Mouse (Mus musculus) c-Kit-positive CD71-positive TER-119-negative erythroid progenitor cells, embryonic 14.5 days (primary cell): Measurements from ENCODE around the gene Plxna2.

Experiments used
- DNase-seq: peaks from one replicate; pipeline ENCODE4 v3.0.0-alpha.2; 2013; ENCODE audit warnings: low read depth

The Plxna2 gene

GRCm38 (mm10) chr1:194617918-194618317, at the start of gene Plxna2:
TSS of gene Plxna2 (plus strand) at chr1:194618218.
- no peak for DNase-seq

GRCm38 (mm10) chr1:194573870-194574269, 44.1 kb upstream of the Plxna2 start:
- no peak for DNase-seq

- DNase-seq, result no peak
These were observed 39.7 kb upstream of the Plxna2 start for GRCm38 (mm10) chr1:194578270-194578669.

GRCm38 (mm10) chr1:194580539-194580938, 37.5 kb upstream of the Plxna2 start:
- no peak for DNase-seq

- no peak for DNase-seq
These were observed 31.3 kb upstream of the Plxna2 start for GRCm38 (mm10) chr1:194586670-194587069.

GRCm38 (mm10) chr1:194587532-194587931, 30.5 kb upstream of the Plxna2 start:
- DNase-seq, result no peak

GRCm38 (mm10) chr1:194587956-194588668, 29.9 kb upstream of the Plxna2 start:
- DNase-seq, result no peak

GRCm38 (mm10) chr1:194588711-194589451, 29.1 kb upstream of the Plxna2 start:
- no peak for DNase-seq

GRCm38 (mm10) chr1:194593155-194593554, 24.9 kb upstream of the Plxna2 start:
- DNase-seq, result no peak

GRCm38 (mm10) chr1:194607406-194608261, 10.4 kb upstream of the Plxna2 start:
- DNase-seq, result no peak

GRCm38 (mm10) chr1:194610516-194610915, 7.5 kb upstream of the Plxna2 start:
- DNase-seq, result no peak

- no peak for DNase-seq
These were observed 5.4 kb upstream of the Plxna2 start for GRCm38 (mm10) chr1:194612628-194613027.

- no peak for DNase-seq
These were observed 4.7 kb upstream of the Plxna2 start for GRCm38 (mm10) chr1:194613271-194613834.

- no peak for DNase-seq
These were observed 3.8 kb upstream of the Plxna2 start for GRCm38 (mm10) chr1:194613923-194614830.

GRCm38 (mm10) chr1:194616136-194616535, 1.9 kb upstream of the Plxna2 start:
- DNase-seq, result no peak

- DNase-seq, result peak; percentile 88
These were observed 858 bp downstream of the Plxna2 start for GRCm38 (mm10) chr1:194618841-194619311.

GRCm38 (mm10) chr1:194619353-194620244, 1.6 kb downstream of the Plxna2 start:
- DNase-seq, result peak; percentile 67

GRCm38 (mm10) chr1:194620245-194620991, 2.4 kb downstream of the Plxna2 start:
- DNase-seq, result no peak

- DNase-seq, result no peak
These were observed 4.2 kb downstream of the Plxna2 start for GRCm38 (mm10) chr1:194622174-194622573.
